In the genomic region with DNA sequence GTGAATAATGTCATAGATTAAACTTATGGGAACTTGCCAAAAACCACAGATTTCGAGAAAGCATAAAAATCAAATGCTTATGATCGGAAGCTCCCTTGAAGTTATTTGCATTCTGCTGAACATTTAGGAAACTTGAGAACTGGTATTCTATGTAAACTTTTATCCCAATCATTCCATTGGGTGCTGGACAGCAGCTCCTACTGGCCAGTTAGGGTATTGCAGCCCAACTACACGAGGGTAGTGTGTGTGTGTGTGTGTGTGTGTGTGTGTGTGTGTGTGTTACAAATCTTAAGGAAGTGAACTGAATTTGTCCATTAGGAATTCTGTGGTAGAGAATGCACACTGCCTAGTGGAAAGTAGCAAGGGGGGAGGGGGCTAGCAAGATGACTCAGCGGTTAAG, we compare ENCODE assay signal across 14 mouse cellular contexts.
DNase-seq lines count a peak whose midpoint lies in the region; ATAC-seq and TF ChIP-seq lines count a peak whose summit lies in the region.
"Had no signal": no experiment of that assay in that cellular context is flagged by ENCODE, and none has a peak within 500 bp of the region (broad histone marks: within the 10 kb centered on the region; RNA-seq: fewer than 3 reads in every experiment).

No protein-coding gene starts in this region.

- H3K4me2 ChIP-seq in hindbrain, postnatal 0 days (ENCODE audit: low read depth, low read length), result no peak overlapping the region
- H3K4me2 ChIP-seq in hindbrain, embryonic 16.5 days (ENCODE audit: low read length), result no peak overlapping the region
- H3K4me2 ChIP-seq: lung, embryonic 15.5 days had no signal

- H3K27me3 ChIP-seq in hindbrain, postnatal 0 days (ENCODE audit: insufficient read depth, low read length), result no peaks in the 10 kb centered on the region
- no peaks in the 10 kb centered on the region for H3K27me3 ChIP-seq in hindbrain, embryonic 16.5 days (replicated peaks; ENCODE audit: control insufficient read depth, insufficient read depth, low read length)
- H3K27me3 ChIP-seq in testis, adult 2 months (ENCODE audit: control insufficient read depth, insufficient read depth, low read length), result no peaks in the 10 kb centered on the region
- H3K27me3 ChIP-seq: lung, embryonic 15.5 days had no signal

- 83% methylated on average over 4 of the region's 4 CpGs for WGBS in hindbrain, postnatal 0 days
- whole genome bisulfite sequencing in hindbrain, embryonic 16.5 days, result 88% methylated on average over 4 of the region's 4 CpGs

- no peaks in the 10 kb centered on the region for H3K4me1 ChIP-seq in hindbrain, postnatal 0 days (ENCODE audit: insufficient read depth, low read length)
- H3K4me1 ChIP-seq in hindbrain, embryonic 16.5 days (ENCODE audit: control insufficient read depth, insufficient read depth, low read depth, low read length), result no peaks in the 10 kb centered on the region; the same call in 1 of the 2 replicates
- peaks cover 2% of the 10 kb centered on the region for H3K4me1 ChIP-seq in testis, adult 2 months (ENCODE audit: control insufficient read depth, insufficient read depth, low read length)

- no peak for DNase-seq in hindbrain, postnatal 0 days (ENCODE audit: low spot score)
- no peak for DNase-seq in testis, postnatal 14 days (ENCODE audit: low spot score)
- peak; percentile 24 for DNase-seq in c-Kit-negative CD71-positive TER-119-positive erythroid progenitor cells, embryonic 14.5 days (ENCODE audit: low read depth, low spot score)
- DNase-seq in frontal cortex, postnatal 10 days (ENCODE audit: low spot score in 2 of 2), result no peak
- DNase-seq: adrenal gland, postnatal 10 days; cerebellum, adult 2 months; kidney, postnatal 10 days; right cerebral cortex, postnatal 25 days had no signal

- H3K4me3 ChIP-seq in hindbrain, postnatal 0 days (ENCODE audit: low read length), result no peak overlapping the region
- no peak overlapping the region for H3K4me3 ChIP-seq in hindbrain, embryonic 16.5 days (ENCODE audit: low read length)
- H3K4me3 ChIP-seq in testis, adult 2 months (ENCODE audit: control insufficient read depth, low read depth, low read length), result no peak overlapping the region
- H3K4me3 ChIP-seq: embryonic facial prominence, embryonic 10.5 days; lung, embryonic 15.5 days had no signal

- no peaks in the 10 kb centered on the region for H3K36me3 ChIP-seq in hindbrain, postnatal 0 days (ENCODE audit: insufficient read depth, low read length)
- no peaks in the 10 kb centered on the region for H3K36me3 ChIP-seq in hindbrain, embryonic 16.5 days (ENCODE audit: control insufficient read depth, insufficient read depth, low read length)
- H3K36me3 ChIP-seq in testis, adult 2 months (ENCODE audit: control insufficient read depth, insufficient read depth, low read length), result no peaks in the 10 kb centered on the region
- H3K36me3 ChIP-seq: embryonic facial prominence, embryonic 10.5 days; lung, embryonic 15.5 days had no signal

- H3K9me3 ChIP-seq in hindbrain, postnatal 0 days (ENCODE audit: low read length), result no peaks in the 10 kb centered on the region
- no peaks in the 10 kb centered on the region for H3K9me3 ChIP-seq in hindbrain, embryonic 16.5 days (ENCODE audit: control insufficient read depth, low read length)
- H3K9me3 ChIP-seq: embryonic facial prominence, embryonic 10.5 days; lung, embryonic 15.5 days had no signal

- TF ChIP-seq POLR2A in testis, adult 2 months (IDR thresholded peaks at IDR 0.05; ENCODE audit: control insufficient read depth, low read depth, low read length), result no peak

- no peak overlapping the region for H3K9ac ChIP-seq in hindbrain, postnatal 0 days (replicated peaks; ENCODE audit: low read length)
- H3K9ac ChIP-seq in hindbrain, embryonic 16.5 days (ENCODE audit: low read depth, low read length), result no peak overlapping the region
- H3K9ac ChIP-seq: lung, embryonic 15.5 days had no signal

- ATAC-seq in hindbrain, postnatal 0 days, result no peak
- ATAC-seq in hindbrain, embryonic 16.5 days, result no peak
- ATAC-seq in erythroblast, adult 5-6 weeks (replicated peaks; ENCODE audit: low FRiP score, poor library complexity, severe bottlenecking), result no peak
- no peak for ATAC-seq in megakaryocyte-erythroid progenitor cell, adult 5-6 weeks (replicated peaks; ENCODE audit: low FRiP score, low TSS enrichment, poor library complexity, severe bottlenecking)

- TF ChIP-seq CTCF in hindbrain, postnatal 0 days (IDR thresholded peaks at IDR 0.05; ENCODE audit: low read depth), result peak; percentile 44
- TF ChIP-seq CTCF in testis, adult 2 months (IDR thresholded peaks at IDR 0.05; ENCODE audit: control insufficient read depth, insufficient read depth, insufficient replicate concordance, low read depth, low read length), result peak; percentile 48; the same call in 1 of the 2 replicates

- H3K27ac ChIP-seq in hindbrain, postnatal 0 days, result no peak overlapping the region
- no peak overlapping the region for H3K27ac ChIP-seq in hindbrain, embryonic 16.5 days (ENCODE audit: low read depth, low read length)
- no peak overlapping the region for H3K27ac ChIP-seq in testis, adult 2 months (ENCODE audit: control insufficient read depth, insufficient read depth, low read depth, low read length)
- H3K27ac ChIP-seq: embryonic facial prominence, embryonic 10.5 days; lung, embryonic 15.5 days had no signal
